Mouse (Mus musculus): ENCODE data around the gene Padi1.

DNA sequence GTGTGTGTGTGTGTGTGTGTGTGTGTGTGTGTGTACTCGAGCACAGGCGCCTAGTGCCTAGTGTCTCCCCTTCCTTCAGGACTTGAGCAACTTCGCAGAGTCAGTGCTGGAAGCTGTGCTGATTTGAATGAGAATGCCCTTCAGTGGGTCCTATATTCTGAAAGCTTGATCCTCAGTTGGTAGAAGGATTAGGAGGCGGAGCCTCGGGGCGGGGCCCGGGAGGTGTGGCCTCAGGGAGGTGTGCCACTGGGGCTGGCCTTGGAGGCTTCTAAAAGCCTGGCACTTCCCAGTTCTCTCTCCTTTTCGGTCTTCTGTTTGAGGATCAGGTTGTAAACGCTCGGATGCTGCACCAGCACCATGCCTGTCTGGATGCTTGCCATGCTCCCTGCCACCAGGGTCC, 9.9 kb downstream of the Padi1 start:
- TF ChIP-seq CTCF (IDR thresholded peaks at IDR 0.05; ENCODE audit: low read depth, low read length) (no peak), POLR2A (IDR thresholded peaks at IDR 0.05; ENCODE audit: borderline replicate concordance, low read depth, low read length) (no peak)
